Mouse (Mus musculus) heart, postnatal 0 days (tissue): Measurements from ENCODE around the gene Sertad3.

Source experiments
- CTCF ChIP-seq: IDR thresholded peaks from 2 replicates; pipeline ENCODE4 v1.5.1; 2016; ENCODE audit warnings: antibody characterized with exemption, control low read depth, low read depth
- EP300 ChIP-seq: IDR thresholded peaks from 2 replicates; pipeline ENCODE4 v1.6.1; 2016; ENCODE audit warnings: antibody characterized with exemption, low read depth

- TF ChIP-seq EP300 (peak; percentile 8; the same call in 1 of the 2 replicates), CTCF (peak; percentile 67)
These were observed 954 bp downstream of the Sertad3 start for GRCm38 (mm10) chr7:27474490-27474954.
